20 mouse cellular contexts compared by ENCODE assay signal in genomic region chr6:125314746-125315145, GRCm38 (mm10). TPM values are rescaled to one million over a fixed set of nuclear protein-coding genes. Genes with fewer than 3 reads are reported as not detected.
A peak's percentile ranks its signal among the peaks of the same experiment; 100 is the strongest.
DNase-seq lines count a peak whose midpoint lies in the region; ATAC-seq lines count a peak whose summit lies in the region.
"Had no signal": no experiment of that assay in that cellular context is flagged by ENCODE, and none has a peak within 500 bp of the region (broad histone marks: within the 10 kb centered on the region; RNA-seq: fewer than 3 reads in every experiment).

No protein-coding gene starts in this region.

- no peak overlapping the region for H3K27ac ChIP-seq in heart, embryonic 12.5 days (ENCODE audit: poor library complexity, severe bottlenecking)
- no peak overlapping the region for H3K27ac ChIP-seq in kidney, embryonic 16.5 days (ENCODE audit: low read length)
- H3K27ac ChIP-seq in embryonic facial prominence, embryonic 14.5 days (replicated peaks; ENCODE audit: low read depth, low read length): no peak overlapping the region
- no peak overlapping the region for H3K27ac ChIP-seq in limb, embryonic 15.5 days
- H3K27ac ChIP-seq: neural tube, embryonic 15.5 days had no signal

- H3K4me3 ChIP-seq in heart, embryonic 12.5 days: no peak overlapping the region
- no peak overlapping the region for H3K4me3 ChIP-seq in kidney, embryonic 16.5 days (ENCODE audit: low read length)
- H3K4me3 ChIP-seq in embryonic facial prominence, embryonic 14.5 days (ENCODE audit: low read depth, low read length): no peak overlapping the region
- H3K4me3 ChIP-seq in limb, embryonic 15.5 days: no peak overlapping the region

- H3K9ac ChIP-seq in heart, embryonic 12.5 days: peak overlapping the region; percentile 92; the same call in 1 of the 2 replicates
- H3K9ac ChIP-seq in kidney, embryonic 16.5 days (replicated peaks; ENCODE audit: low read length): no peak overlapping the region
- peak overlapping the region; percentile 85; the same call in 1 of the 2 replicates for H3K9ac ChIP-seq in embryonic facial prominence, embryonic 14.5 days (ENCODE audit: low read depth, low read length)
- H3K9ac ChIP-seq in limb, embryonic 15.5 days: 0 out of 2 replicates have a peak overlapping the region, but pooled peaks have one; percentile 63

- 78% methylated on average over 6 of the region's 6 CpGs for WGBS in heart, embryonic 12.5 days
- WGBS in kidney, embryonic 16.5 days: 73% methylated on average over 6 of the region's 6 CpGs
- WGBS in embryonic facial prominence, embryonic 14.5 days: 76% methylated on average over 6 of the region's 6 CpGs
- 55% methylated on average over 6 of the region's 6 CpGs for WGBS in limb, embryonic 15.5 days

- DNase-seq in heart, postnatal 36 days: no peak
- DNase-seq in kidney, postnatal 25 days: peak; percentile 40 to 76
- DNase-seq in embryonic facial prominence, embryonic 14.5 days (ENCODE audit: low spot score): no peak
- DNase-seq in right cerebral cortex, adult 18-20 months: no peak
- DNase-seq in c-Kit-positive CD71-positive TER-119-positive erythroid progenitor cells, embryonic 14.5 days (ENCODE audit: low spot score): no peak
- DNase-seq: gastrocnemius, postnatal 10 days; lung, embryonic 14.5 days; thymus, adult 18-20 months had no signal

- no peaks in the 10 kb centered on the region for H3K9me3 ChIP-seq in heart, embryonic 12.5 days (replicated peaks)
- H3K9me3 ChIP-seq in kidney, embryonic 16.5 days (ENCODE audit: low read length): no peaks in the 10 kb centered on the region
- no peaks in the 10 kb centered on the region for H3K9me3 ChIP-seq in embryonic facial prominence, embryonic 14.5 days (ENCODE audit: control insufficient read depth, low read length)
- no peaks in the 10 kb centered on the region for H3K9me3 ChIP-seq in limb, embryonic 15.5 days
- H3K9me3 ChIP-seq: liver, embryonic 12.5 days; neural tube, embryonic 15.5 days had no signal

- peak overlapping the region; percentile 81; the same call in 1 of the 2 replicates for H3K4me2 ChIP-seq in heart, embryonic 12.5 days
- no peak overlapping the region for H3K4me2 ChIP-seq in kidney, embryonic 16.5 days (replicated peaks; ENCODE audit: low read depth, low read length)
- H3K4me2 ChIP-seq in embryonic facial prominence, embryonic 14.5 days (ENCODE audit: low read depth, low read length): peak overlapping the region; percentile 83; the same call in 1 of the 2 replicates
- H3K4me2 ChIP-seq in limb, embryonic 15.5 days: no peak overlapping the region

- H3K36me3 ChIP-seq in heart, embryonic 12.5 days: peaks cover 15% of the 10 kb centered on the region
- peaks cover 9% of the 10 kb centered on the region; the same call in 1 of the 2 replicates for H3K36me3 ChIP-seq in kidney, embryonic 16.5 days (ENCODE audit: insufficient read depth, low read length)
- peaks cover 5% of the 10 kb centered on the region; the same call in 1 of the 2 replicates for H3K36me3 ChIP-seq in embryonic facial prominence, embryonic 14.5 days (ENCODE audit: control insufficient read depth, insufficient read depth, low read length)
- H3K36me3 ChIP-seq in limb, embryonic 15.5 days: peaks cover 12% of the 10 kb centered on the region; the same call in 1 of the 2 replicates
- H3K36me3 ChIP-seq: neural tube, embryonic 15.5 days had no signal

- ATAC-seq in heart, embryonic 12.5 days (ENCODE audit: insufficient number of reproducible peaks, low FRiP score): no peak
- no peak for ATAC-seq in kidney, embryonic 16.5 days (ENCODE audit: low FRiP score, low TSS enrichment)
- no peak for ATAC-seq in embryonic facial prominence, embryonic 14.5 days (ENCODE audit: low read depth)
- no peak for ATAC-seq in limb, embryonic 15.5 days (ENCODE audit: insufficient number of reproducible peaks, low FRiP score, low TSS enrichment, low read depth)

- intact Hi-C loops in heart, postnatal 36 days (cut with DNase I): loop anchor here (2.0 kb wide), 1 partner anchor 16 kb away; no protein-coding TSS in a partner anchor

- peaks cover 30% of the 10 kb centered on the region for H3K4me1 ChIP-seq in heart, embryonic 12.5 days (replicated peaks)
- H3K4me1 ChIP-seq in kidney, embryonic 16.5 days (ENCODE audit: insufficient read depth, low read length): peaks cover 30% of the 10 kb centered on the region
- peaks cover 30% of the 10 kb centered on the region for H3K4me1 ChIP-seq in embryonic facial prominence, embryonic 14.5 days (ENCODE audit: control insufficient read depth, insufficient read depth, low read length)
- H3K4me1 ChIP-seq in limb, embryonic 15.5 days: peaks cover 37% of the 10 kb centered on the region

- H3K27me3 ChIP-seq in heart, embryonic 12.5 days (replicated peaks): peaks cover 15% of the 10 kb centered on the region
- H3K27me3 ChIP-seq in kidney, embryonic 16.5 days (ENCODE audit: insufficient read depth, low read length): no peaks in the 10 kb centered on the region
- H3K27me3 ChIP-seq in embryonic facial prominence, embryonic 14.5 days (replicated peaks; ENCODE audit: control insufficient read depth, insufficient read depth, low read length): no peaks in the 10 kb centered on the region
- H3K27me3 ChIP-seq in limb, embryonic 15.5 days: 0 out of 2 replicates have a peak, but pooled peaks cover 6% of the 10 kb centered on the region

RNA-seq across cellular contexts. Expression of gene Ltbr, which starts 1.1 kb away (rescaled TPM):
- 40.9 and 41.2 TPM in 2 replicates for polyA plus RNA-seq in heart, embryonic 12.5 days (2016; fragmentation: Nextera tagmentation; extraction: Ambion mirVana)
- 10 to 100 TPM; 28.8 to 31.3 TPM for total RNA-seq in heart, postnatal 36 days (2021)
- 71.6 and 73.7 TPM in 2 replicates for polyA plus RNA-seq in kidney, embryonic 16.5 days (2015; fragmentation: Nextera tagmentation; extraction: Ambion mirVana)
- 46.4 and 49.0 TPM in 2 replicates for polyA plus RNA-seq in embryonic facial prominence, embryonic 14.5 days (2014; fragmentation: Nextera tagmentation; extraction: Ambion mirVana)
- 47.0 and 50.5 TPM in 2 replicates for polyA plus RNA-seq in limb, embryonic 15.5 days (2015; fragmentation: Nextera tagmentation; extraction: Ambion mirVana)

RNA-seq across cellular contexts. Expression of gene Scnn1a, which starts 5.7 kb away (rescaled TPM):
- 0.70 and 0.80 TPM in 2 replicates for polyA plus RNA-seq in heart, embryonic 12.5 days (2016; fragmentation: Nextera tagmentation; extraction: Ambion mirVana)
- total RNA-seq in heart, postnatal 36 days (2021): 1 to 10 TPM in 1 of 2 experiments, under 1 TPM in 1; 0.46 to 1.1 TPM
- polyA plus RNA-seq in kidney, embryonic 16.5 days (2015; fragmentation: Nextera tagmentation; extraction: Ambion mirVana): 7.5 and 7.7 TPM in 2 replicates
- polyA plus RNA-seq in embryonic facial prominence, embryonic 14.5 days (2014; fragmentation: Nextera tagmentation; extraction: Ambion mirVana): 1.5 and 3.2 TPM in 2 replicates
- 5.2 and 5.3 TPM in 2 replicates for polyA plus RNA-seq in limb, embryonic 15.5 days (2015; fragmentation: Nextera tagmentation; extraction: Ambion mirVana)

RNA-seq across cellular contexts. Expression of gene Tuba3a, which starts 28.9 kb away (rescaled TPM):
- polyA plus RNA-seq in heart, embryonic 12.5 days (2016; fragmentation: Nextera tagmentation; extraction: Ambion mirVana): not detected in 2 replicates
- total RNA-seq in heart, postnatal 36 days (2021): not detected
- polyA plus RNA-seq in kidney, embryonic 16.5 days (2015; fragmentation: Nextera tagmentation; extraction: Ambion mirVana): 0.19 and 0.65 TPM in 2 replicates
- polyA plus RNA-seq in embryonic facial prominence, embryonic 14.5 days (2014; fragmentation: Nextera tagmentation; extraction: Ambion mirVana): 0.22 and 0.45 TPM in 2 replicates
- 0.34 TPM in 1 of 2 replicates, not detected in the other for polyA plus RNA-seq in limb, embryonic 15.5 days (2015; fragmentation: Nextera tagmentation; extraction: Ambion mirVana)
- total RNA-seq: adrenal gland, postnatal 10 days; gastrocnemius, postnatal 10 days; hematopoietic stem cell, adult 5-6 weeks; left cerebral cortex, adult 2 months; monocyte, adult 5-6 weeks had no signal
- polyA plus RNA-seq: brain, embryonic 14.5 days; embryonic facial prominence, embryonic 11.5 days; liver, embryonic 12.5 days; macrophage; neural tube, embryonic 15.5 days had no signal

RNA-seq across cellular contexts. Expression of gene Tnfrsf1a, which starts 34.4 kb away (rescaled TPM):
- 37.2 and 37.9 TPM in 2 replicates for polyA plus RNA-seq in heart, embryonic 12.5 days (2016; fragmentation: Nextera tagmentation; extraction: Ambion mirVana)
- 10 to 100 TPM; 59.6 to 63.7 TPM for total RNA-seq in heart, postnatal 36 days (2021)
- 91.0 and 93.2 TPM in 2 replicates for polyA plus RNA-seq in kidney, embryonic 16.5 days (2015; fragmentation: Nextera tagmentation; extraction: Ambion mirVana)
- 81.8 and 82.6 TPM in 2 replicates for polyA plus RNA-seq in embryonic facial prominence, embryonic 14.5 days (2014; fragmentation: Nextera tagmentation; extraction: Ambion mirVana)
- 95.6 and 98.8 TPM in 2 replicates for polyA plus RNA-seq in limb, embryonic 15.5 days (2015; fragmentation: Nextera tagmentation; extraction: Ambion mirVana)

Comparison
In these comparisons a context has a peak if more than half of its experiments do, and no peak if none do; other contexts are left out.
1. H3K4me2 ChIP-seq: peak in heart, embryonic 12.5 days (single experiment) and embryonic facial prominence, embryonic 14.5 days (single experiment); none in kidney, embryonic 16.5 days (single experiment) and limb, embryonic 15.5 days (single experiment).
2. DNase-seq: peak in kidney, postnatal 25 days (2 of 2); none in heart, postnatal 36 days (0 of 2), embryonic facial prominence, embryonic 14.5 days (single experiment), right cerebral cortex, adult 18-20 months (single experiment) and c-Kit-positive CD71-positive TER-119-positive erythroid progenitor cells, embryonic 14.5 days (single experiment).